In genomic region chr13:41572351-41572735, GRCm38 (mm10) we compare ENCODE assay signal across 11 mouse cellular contexts. TPM values are rescaled to one million over a fixed set of nuclear protein-coding genes. Genes with fewer than 3 reads are reported as not detected.
A peak's percentile ranks its signal among the peaks of the same experiment; 100 is the strongest.
DNase-seq lines count a peak whose midpoint lies in the region; ATAC-seq and TF ChIP-seq lines count a peak whose summit lies in the region.
"Had no signal": no experiment of that assay in that cellular context is flagged by ENCODE, and none has a peak within 500 bp of the region (broad histone marks: within the 10 kb centered on the region; RNA-seq: fewer than 3 reads in every experiment).

No protein-coding gene starts in this region.

- no peak overlapping the region for H3K4me2 ChIP-seq in forebrain, embryonic 15.5 days (replicated peaks)
- H3K4me2 ChIP-seq in neural tube, embryonic 13.5 days: no peak overlapping the region
- H3K4me2 ChIP-seq: liver, embryonic 15.5 days had no signal

- no peak overlapping the region for H3K4me3 ChIP-seq in layer of hippocampus, adult 2 months
- H3K4me3 ChIP-seq in forebrain, embryonic 15.5 days: no peak overlapping the region
- H3K4me3 ChIP-seq in neural tube, embryonic 13.5 days: no peak overlapping the region
- H3K4me3 ChIP-seq: embryonic facial prominence, embryonic 13.5 days; liver, embryonic 15.5 days had no signal

- no peak overlapping the region for H3K27ac ChIP-seq in layer of hippocampus, adult 2 months
- H3K27ac ChIP-seq in forebrain, embryonic 15.5 days (replicated peaks): no peak overlapping the region
- no peak overlapping the region for H3K27ac ChIP-seq in neural tube, embryonic 13.5 days (replicated peaks)
- H3K27ac ChIP-seq: liver, embryonic 15.5 days had no signal

- peak; percentile 5 for DNase-seq in cerebellum, adult 9-10 months
- DNase-seq in cerebellum, adult 8-10 months: no peak
- DNase-seq in layer of hippocampus, adult 2 months (ENCODE audit: low spot score in 2 of 2): no peak
- no peak for DNase-seq in layer of hippocampus, adult 9-11 months
- DNase-seq in gastrocnemius, adult 8-10 months (ENCODE audit: low spot score in 2 of 2): no peak
- no peak for DNase-seq in urinary bladder, postnatal 4 days (ENCODE audit: low spot score in 2 of 2)

- ATAC-seq in forebrain, embryonic 15.5 days (replicated peaks): peak; percentile 51
- peak; percentile 74 for ATAC-seq in neural tube, embryonic 13.5 days (ENCODE audit: low read depth)
- ATAC-seq: Patski had no signal

- H3K4me1 ChIP-seq in forebrain, embryonic 15.5 days: peaks cover 9% of the 10 kb centered on the region
- peaks cover 10% of the 10 kb centered on the region for H3K4me1 ChIP-seq in neural tube, embryonic 13.5 days (replicated peaks)
- H3K4me1 ChIP-seq: liver, embryonic 15.5 days had no signal

- TF ChIP-seq CTCF in layer of hippocampus, adult 2 months (conservative IDR thresholded peaks at IDR 0.05): peak; percentile 2; the same call in 1 of the 2 replicates

- peaks cover 3% of the 10 kb centered on the region; the same call in 1 of the 2 replicates for H3K9me3 ChIP-seq in forebrain, embryonic 15.5 days
- H3K9me3 ChIP-seq in neural tube, embryonic 13.5 days: no peaks in the 10 kb centered on the region; the same call in 1 of the 2 replicates
- H3K9me3 ChIP-seq: embryonic facial prominence, embryonic 13.5 days; liver, embryonic 15.5 days had no signal

- H3K9ac ChIP-seq in forebrain, embryonic 15.5 days (replicated peaks): no peak overlapping the region
- H3K9ac ChIP-seq in neural tube, embryonic 13.5 days: no peak overlapping the region
- H3K9ac ChIP-seq: embryonic facial prominence, embryonic 13.5 days; liver, embryonic 15.5 days had no signal

- 46% methylated on average over 4 of the region's 4 CpGs for WGBS in forebrain, embryonic 15.5 days
- 50% methylated on average over 4 of the region's 4 CpGs for WGBS in neural tube, embryonic 13.5 days

- no peaks in the 10 kb centered on the region; the same call in 1 of the 2 replicates for H3K27me3 ChIP-seq in forebrain, embryonic 15.5 days
- H3K27me3 ChIP-seq in neural tube, embryonic 13.5 days: no peaks in the 10 kb centered on the region
- H3K27me3 ChIP-seq: embryonic facial prominence, embryonic 13.5 days; liver, embryonic 15.5 days; Patski had no signal

- no peaks in the 10 kb centered on the region for H3K36me3 ChIP-seq in forebrain, embryonic 15.5 days
- H3K36me3 ChIP-seq in neural tube, embryonic 13.5 days: no peaks in the 10 kb centered on the region
- H3K36me3 ChIP-seq: embryonic facial prominence, embryonic 13.5 days; liver, embryonic 15.5 days had no signal

RNA-seq across cellular contexts. Expression of gene Tmem170b, which starts 33.4 kb away (rescaled TPM):
- 10 to 100 TPM; 88.6 to 91.0 TPM for total RNA-seq in layer of hippocampus, adult 2 months (2021)
- 43.4 and 46.0 TPM in 2 replicates for polyA plus RNA-seq in forebrain, embryonic 15.5 days (2015; fragmentation: Nextera tagmentation; extraction: Ambion mirVana)
- polyA plus RNA-seq in neural tube, embryonic 13.5 days (2015; fragmentation: Nextera tagmentation; extraction: Ambion mirVana): 31.4 and 31.6 TPM in 2 replicates
- 10 to 100 TPM; 32.3 to 40.8 (median 32.4) TPM for total RNA-seq in gastrocnemius, adult 8-10 months (2022)
